25 mouse cellular contexts compared by ENCODE assay signal in the genomic region with DNA sequence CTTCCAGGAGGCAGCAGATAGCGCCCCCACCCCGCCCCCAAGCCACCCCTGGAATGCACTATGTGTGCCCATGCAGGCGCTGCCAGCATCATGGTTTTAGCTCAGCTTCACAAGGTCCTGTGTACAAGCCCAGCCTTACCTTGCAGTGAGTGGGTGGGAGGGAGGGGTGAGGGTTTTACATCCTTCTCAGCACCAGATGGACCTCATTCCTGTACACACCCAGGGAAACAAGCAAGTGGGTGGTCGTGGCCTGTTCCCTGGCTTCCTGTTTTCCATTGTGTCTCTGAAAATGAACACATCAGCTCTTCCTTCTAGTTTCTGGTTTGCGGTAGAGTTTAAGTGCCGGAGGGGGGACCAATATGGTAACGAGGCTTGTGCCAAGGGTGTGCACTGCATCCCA.
DNase-seq lines count a peak whose midpoint lies in the region; ATAC-seq and TF ChIP-seq lines count a peak whose summit lies in the region.
"Had no signal": no experiment of that assay in that cellular context is flagged by ENCODE, and none has a peak within 500 bp of the region (broad histone marks: within the 10 kb centered on the region; RNA-seq: fewer than 3 reads in every experiment).

No protein-coding gene starts in this region.

- H3K9ac ChIP-seq in heart, embryonic 15.5 days: no peak overlapping the region
- H3K9ac ChIP-seq in heart, embryonic 12.5 days: no peak overlapping the region
- no peak overlapping the region for H3K9ac ChIP-seq in lung, embryonic 15.5 days
- no peak overlapping the region for H3K9ac ChIP-seq in stomach, embryonic 16.5 days (ENCODE audit: low read length)
- H3K9ac ChIP-seq in stomach, postnatal 0 days (ENCODE audit: low read length): no peak overlapping the region
- H3K9ac ChIP-seq in neural tube, embryonic 15.5 days (replicated peaks): no peak overlapping the region
- H3K9ac ChIP-seq: forebrain, embryonic 12.5 days; kidney, embryonic 15.5 days; liver, embryonic 13.5 days had no signal

- H3K27ac ChIP-seq in heart, embryonic 15.5 days: no peak overlapping the region
- no peak overlapping the region for H3K27ac ChIP-seq in heart, embryonic 12.5 days (ENCODE audit: poor library complexity, severe bottlenecking)
- no peak overlapping the region for H3K27ac ChIP-seq in lung, embryonic 15.5 days
- no peak overlapping the region for H3K27ac ChIP-seq in stomach, embryonic 16.5 days (ENCODE audit: low read length)
- no peak overlapping the region for H3K27ac ChIP-seq in stomach, postnatal 0 days (replicated peaks)
- peak overlapping the region; percentile 82; the same call in 1 of the 2 replicates for H3K27ac ChIP-seq in neural tube, embryonic 15.5 days (replicated peaks)
- H3K27ac ChIP-seq: heart, embryonic 10.5 days; hindbrain, embryonic 10.5 days; kidney, embryonic 15.5 days; liver, embryonic 13.5 days had no signal

- no peak for DNase-seq in lung, postnatal 14 days
- DNase-seq in stomach, postnatal 0 days (ENCODE audit: low spot score): no peak
- DNase-seq in testis, postnatal 10 days (ENCODE audit: low spot score): no peak
- DNase-seq: adrenal gland, adult 8-10 months; cerebellum, adult 9-11 months; heart, postnatal 10 days; kidney, postnatal 4 days; liver, embryonic 13.5 days; lung, postnatal 10 days had no signal

- no peaks in the 10 kb centered on the region for H3K36me3 ChIP-seq in heart, embryonic 15.5 days
- no peaks in the 10 kb centered on the region for H3K36me3 ChIP-seq in heart, embryonic 12.5 days
- H3K36me3 ChIP-seq in lung, embryonic 15.5 days: no peaks in the 10 kb centered on the region
- no peaks in the 10 kb centered on the region for H3K36me3 ChIP-seq in stomach, embryonic 16.5 days (ENCODE audit: control insufficient read depth, insufficient read depth, low read length)
- no peaks in the 10 kb centered on the region for H3K36me3 ChIP-seq in stomach, postnatal 0 days (ENCODE audit: control insufficient read depth, insufficient read depth, low read length)
- no peaks in the 10 kb centered on the region for H3K36me3 ChIP-seq in neural tube, embryonic 15.5 days
- H3K36me3 ChIP-seq: forebrain, embryonic 12.5 days; G1E; heart, embryonic 10.5 days; hindbrain, embryonic 10.5 days; kidney, embryonic 15.5 days; liver, embryonic 13.5 days had no signal

- no peak for TF ChIP-seq EP300 in stomach, postnatal 0 days (optimal IDR thresholded peaks at IDR 0.05)

- no peak overlapping the region for H3K4me3 ChIP-seq in heart, embryonic 15.5 days
- H3K4me3 ChIP-seq in heart, embryonic 12.5 days: no peak overlapping the region
- H3K4me3 ChIP-seq in lung, embryonic 15.5 days: no peak overlapping the region
- H3K4me3 ChIP-seq in stomach, embryonic 16.5 days (replicated peaks; ENCODE audit: low read length): no peak overlapping the region
- no peak overlapping the region for H3K4me3 ChIP-seq in stomach, postnatal 0 days (ENCODE audit: low read depth, low read length)
- H3K4me3 ChIP-seq in neural tube, embryonic 15.5 days (replicated peaks): no peak overlapping the region
- H3K4me3 ChIP-seq: forebrain, embryonic 12.5 days; heart, embryonic 10.5 days; hindbrain, embryonic 10.5 days; kidney, embryonic 15.5 days; liver, embryonic 13.5 days; megakaryocyte, embryonic 14.5 days had no signal

- 64% methylated on average over 7 of the region's 7 CpGs for WGBS in heart, embryonic 15.5 days
- WGBS in heart, embryonic 12.5 days: 61% methylated on average over 7 of the region's 7 CpGs
- 51% methylated on average over 7 of the region's 7 CpGs for WGBS in lung, embryonic 15.5 days
- WGBS in stomach, embryonic 16.5 days: 59% methylated on average over 7 of the region's 7 CpGs
- 66% methylated on average over 7 of the region's 7 CpGs for WGBS in stomach, postnatal 0 days
- 60% methylated on average over 7 of the region's 7 CpGs for WGBS in neural tube, embryonic 15.5 days

- H3K4me1 ChIP-seq in heart, embryonic 15.5 days (replicated peaks): peaks cover 8% of the 10 kb centered on the region; the same call in 1 of the 2 replicates
- peaks cover 10% of the 10 kb centered on the region for H3K4me1 ChIP-seq in heart, embryonic 12.5 days (replicated peaks)
- peaks cover 37% of the 10 kb centered on the region for H3K4me1 ChIP-seq in lung, embryonic 15.5 days
- peaks cover 15% of the 10 kb centered on the region for H3K4me1 ChIP-seq in stomach, embryonic 16.5 days (ENCODE audit: control insufficient read depth, insufficient read depth, low read length)
- H3K4me1 ChIP-seq in stomach, postnatal 0 days (replicated peaks; ENCODE audit: control insufficient read depth, insufficient read depth): no peaks in the 10 kb centered on the region
- H3K4me1 ChIP-seq in neural tube, embryonic 15.5 days: peaks cover 41% of the 10 kb centered on the region
- H3K4me1 ChIP-seq: liver, embryonic 13.5 days; megakaryocyte, embryonic 14.5 days had no signal

- H3K4me2 ChIP-seq in heart, embryonic 15.5 days: no peak overlapping the region
- no peak overlapping the region for H3K4me2 ChIP-seq in heart, embryonic 12.5 days
- no peak overlapping the region for H3K4me2 ChIP-seq in lung, embryonic 15.5 days
- H3K4me2 ChIP-seq in stomach, embryonic 16.5 days (ENCODE audit: low read depth, low read length): no peak overlapping the region
- no peak overlapping the region for H3K4me2 ChIP-seq in stomach, postnatal 0 days (replicated peaks; ENCODE audit: low read depth)
- H3K4me2 ChIP-seq in neural tube, embryonic 15.5 days: no peak overlapping the region
- H3K4me2 ChIP-seq: forebrain, embryonic 12.5 days; kidney, embryonic 15.5 days; liver, embryonic 13.5 days had no signal

- peaks cover 20% of the 10 kb centered on the region for H3K27me3 ChIP-seq in heart, embryonic 15.5 days
- peaks cover 33% of the 10 kb centered on the region for H3K27me3 ChIP-seq in heart, embryonic 12.5 days (replicated peaks)
- H3K27me3 ChIP-seq in lung, embryonic 15.5 days: peaks cover 17% of the 10 kb centered on the region; the same call in 1 of the 2 replicates
- H3K27me3 ChIP-seq in stomach, embryonic 16.5 days (ENCODE audit: control insufficient read depth, insufficient read depth, low read length): no peaks in the 10 kb centered on the region
- no peaks in the 10 kb centered on the region for H3K27me3 ChIP-seq in stomach, postnatal 0 days (ENCODE audit: control insufficient read depth, insufficient read depth, low read length)
- no peaks in the 10 kb centered on the region for H3K27me3 ChIP-seq in neural tube, embryonic 15.5 days (replicated peaks)
- H3K27me3 ChIP-seq: CH12.LX, Patski had no signal

- TF ChIP-seq CTCF in stomach, postnatal 0 days (IDR thresholded peaks at IDR 0.05; ENCODE audit: low read depth): no peak

- no peaks in the 10 kb centered on the region for H3K9me3 ChIP-seq in heart, embryonic 15.5 days (replicated peaks)
- H3K9me3 ChIP-seq in heart, embryonic 12.5 days (replicated peaks): no peaks in the 10 kb centered on the region
- H3K9me3 ChIP-seq in lung, embryonic 15.5 days: no peaks in the 10 kb centered on the region
- H3K9me3 ChIP-seq in stomach, embryonic 16.5 days (replicated peaks; ENCODE audit: control insufficient read depth, low read length): no peaks in the 10 kb centered on the region
- H3K9me3 ChIP-seq in stomach, postnatal 0 days (ENCODE audit: control insufficient read depth, low read length): no peaks in the 10 kb centered on the region
- no peaks in the 10 kb centered on the region for H3K9me3 ChIP-seq in neural tube, embryonic 15.5 days (replicated peaks)
- H3K9me3 ChIP-seq: forebrain, embryonic 12.5 days; heart, embryonic 10.5 days; hindbrain, embryonic 10.5 days; kidney, embryonic 15.5 days; liver, embryonic 13.5 days had no signal

- ATAC-seq in heart, embryonic 15.5 days (replicated peaks; ENCODE audit: insufficient number of reproducible peaks, insufficient read depth, low FRiP score, low read depth): 0 out of 2 replicates have a peak, but pooled peaks have one; percentile 31
- no peak for ATAC-seq in heart, embryonic 12.5 days (ENCODE audit: insufficient number of reproducible peaks, low FRiP score)
- ATAC-seq in lung, embryonic 15.5 days (ENCODE audit: borderline replicate concordance, extremely low read depth, low FRiP score, low TSS enrichment): 0 out of 2 replicates have a peak, but pooled peaks have one; percentile 39
- ATAC-seq in stomach, embryonic 16.5 days (ENCODE audit: insufficient read depth, low FRiP score): 0 out of 2 replicates have a peak, but pooled peaks have one; percentile 21
- ATAC-seq in stomach, postnatal 0 days (ENCODE audit: low FRiP score, low TSS enrichment): no peak
- ATAC-seq in neural tube, embryonic 15.5 days (ENCODE audit: low FRiP score): no peak
- ATAC-seq: hindbrain, embryonic 16.5 days; intestine, postnatal 0 days; midbrain, embryonic 16.5 days; Patski had no signal

Comparison
In these comparisons a context has a peak if more than half of its experiments do, and no peak if none do; other contexts are left out.
1. ATAC-seq: peak in heart, embryonic 15.5 days (single experiment), lung, embryonic 15.5 days (single experiment) and stomach, embryonic 16.5 days (single experiment); none in heart, embryonic 12.5 days (single experiment), stomach, postnatal 0 days (single experiment) and neural tube, embryonic 15.5 days (single experiment).